ENCODE assay signal across 23 mouse cellular contexts in the genomic region with DNA sequence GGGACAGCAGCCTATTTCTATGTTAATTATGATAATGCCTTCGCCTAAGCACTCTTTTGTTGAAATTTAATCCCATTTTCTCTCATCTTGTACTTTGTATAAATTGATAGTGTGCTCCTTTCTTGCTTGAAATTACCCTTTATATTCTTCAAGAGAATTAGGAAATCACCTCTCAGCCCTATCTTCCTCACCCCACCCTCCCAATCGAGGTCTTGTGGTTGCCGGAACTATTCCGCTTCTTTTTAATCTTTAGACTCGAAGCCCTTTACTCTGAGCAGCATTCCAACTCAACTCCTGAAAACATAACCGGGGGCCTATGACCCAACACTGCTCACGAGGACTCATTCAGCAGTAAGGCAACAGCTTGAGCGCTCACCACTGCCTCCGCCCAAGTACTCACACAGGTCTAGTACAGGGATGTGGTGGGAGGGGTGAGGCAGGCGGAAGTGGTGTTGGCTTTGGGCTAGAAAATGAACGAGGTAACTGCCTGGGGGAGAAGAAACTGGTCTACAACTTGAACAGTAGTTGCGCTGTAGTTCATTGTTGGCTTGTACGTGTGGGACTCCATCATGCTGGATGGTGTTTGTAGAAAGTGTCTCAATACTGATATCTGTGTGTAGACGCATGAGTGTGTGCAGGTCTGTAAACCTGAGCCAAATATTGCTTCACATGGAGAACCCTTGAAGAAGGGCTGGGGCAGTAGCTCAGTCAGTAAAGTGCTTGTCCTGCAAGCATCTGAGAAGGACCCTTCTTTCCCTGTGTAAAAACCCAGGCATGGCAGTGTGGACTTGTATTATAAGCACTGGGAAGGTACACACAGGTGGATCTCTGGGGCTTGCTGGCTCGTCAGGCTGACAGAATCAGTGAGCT.
DNase-seq lines count a peak whose midpoint lies in the region; ATAC-seq lines count a peak whose summit lies in the region.
"Had no signal": no experiment of that assay in that cellular context is flagged by ENCODE, and none has a peak within 500 bp of the region (broad histone marks: within the 10 kb centered on the region; RNA-seq: fewer than 3 reads in every experiment).

No protein-coding gene starts in this region.

- no peak overlapping the region for H3K9ac ChIP-seq in lung, embryonic 15.5 days
- H3K9ac ChIP-seq: embryonic facial prominence, embryonic 15.5 days; limb, embryonic 15.5 days; liver, embryonic 15.5 days; neural tube, embryonic 12.5 days had no signal

- H3K4me2 ChIP-seq in lung, embryonic 15.5 days = no peak overlapping the region
- H3K4me2 ChIP-seq: embryonic facial prominence, embryonic 15.5 days; limb, embryonic 15.5 days; liver, embryonic 15.5 days; neural tube, embryonic 12.5 days had no signal

- H3K27me3 ChIP-seq in megakaryocyte, embryonic 14.5 days (replicated peaks) = no peaks in the 10 kb centered on the region
- no peaks in the 10 kb centered on the region for H3K27me3 ChIP-seq in lung, embryonic 15.5 days
- H3K27me3 ChIP-seq: embryonic facial prominence, embryonic 15.5 days; limb, embryonic 15.5 days; liver, embryonic 15.5 days; neural tube, embryonic 12.5 days; Patski had no signal

- H3K9me3 ChIP-seq in megakaryocyte, embryonic 14.5 days = peaks cover 41% of the 10 kb centered on the region
- H3K9me3 ChIP-seq in lung, embryonic 15.5 days = no peaks in the 10 kb centered on the region
- H3K9me3 ChIP-seq: embryonic facial prominence, embryonic 15.5 days; limb, embryonic 15.5 days; liver, embryonic 15.5 days; neural tube, embryonic 12.5 days had no signal

- DNase-seq in R1 (ENCODE audit: low read depth, low spot score) = peak; percentile 94
- peak; percentile 39 to 77 for DNase-seq in lung, postnatal 4 days
- no peak for DNase-seq in heart, postnatal 36 days
- no peak for DNase-seq in thymus, postnatal 10 days (ENCODE audit: low spot score in 2 of 2)
- DNase-seq: adrenal gland, postnatal 25 days; cerebellum, adult 18-20 months; cerebellum, postnatal 36 days; gastrocnemius, postnatal 10 days; heart, adult 18-20 months; heart, postnatal 4 days; kidney, adult 9 months; kidney, postnatal 25 days; right cerebral cortex, adult 18-20 months; thymus, postnatal 36 days had no signal

- 52% methylated on average over 15 of the region's 15 CpGs for WGBS in lung, embryonic 15.5 days

- H3K4me3 ChIP-seq in megakaryocyte, embryonic 14.5 days (replicated peaks) = peak overlapping the region; percentile 19
- H3K4me3 ChIP-seq in lung, embryonic 15.5 days = no peak overlapping the region
- H3K4me3 ChIP-seq: embryonic facial prominence, embryonic 15.5 days; limb, embryonic 15.5 days; liver, embryonic 15.5 days; neural tube, embryonic 12.5 days had no signal

- H3K4me1 ChIP-seq in megakaryocyte, embryonic 14.5 days = no peaks in the 10 kb centered on the region
- H3K4me1 ChIP-seq in lung, embryonic 15.5 days = no peaks in the 10 kb centered on the region
- H3K4me1 ChIP-seq: embryonic facial prominence, embryonic 15.5 days; limb, embryonic 15.5 days; liver, embryonic 15.5 days; neural tube, embryonic 12.5 days had no signal

- no peaks in the 10 kb centered on the region for H3K36me3 ChIP-seq in megakaryocyte, embryonic 14.5 days (replicated peaks; ENCODE audit: low read length)
- H3K36me3 ChIP-seq in lung, embryonic 15.5 days = no peaks in the 10 kb centered on the region
- H3K36me3 ChIP-seq: embryonic facial prominence, embryonic 15.5 days; limb, embryonic 15.5 days; liver, embryonic 15.5 days; neural tube, embryonic 12.5 days had no signal

- H3K27ac ChIP-seq in lung, embryonic 15.5 days = peak overlapping the region; percentile 61; the same call in 1 of the 2 replicates
- H3K27ac ChIP-seq: embryonic facial prominence, embryonic 15.5 days; limb, embryonic 15.5 days; liver, embryonic 15.5 days; neural tube, embryonic 12.5 days had no signal

- ATAC-seq in megakaryocyte, adult 5-6 weeks (ENCODE audit: poor library complexity, severe bottlenecking) = no peak
- ATAC-seq in lung, embryonic 15.5 days (ENCODE audit: borderline replicate concordance, extremely low read depth, low FRiP score, low TSS enrichment) = peak; percentile 87
- ATAC-seq: forebrain, embryonic 16.5 days; Patski had no signal

- intact Hi-C loops in heart, postnatal 36 days (cut with DNase I) = no loop called here

Comparison
In these comparisons a context has a peak if more than half of its experiments do, and no peak if none do; other contexts are left out.
1. DNase-seq: peak in R1 (single experiment) and lung, postnatal 4 days (2 of 2); none in heart, postnatal 36 days (0 of 2) and thymus, postnatal 10 days (0 of 2).